Mouse (Mus musculus): ENCODE data around the gene Laptm5.

Gene Laptm5

DNA sequence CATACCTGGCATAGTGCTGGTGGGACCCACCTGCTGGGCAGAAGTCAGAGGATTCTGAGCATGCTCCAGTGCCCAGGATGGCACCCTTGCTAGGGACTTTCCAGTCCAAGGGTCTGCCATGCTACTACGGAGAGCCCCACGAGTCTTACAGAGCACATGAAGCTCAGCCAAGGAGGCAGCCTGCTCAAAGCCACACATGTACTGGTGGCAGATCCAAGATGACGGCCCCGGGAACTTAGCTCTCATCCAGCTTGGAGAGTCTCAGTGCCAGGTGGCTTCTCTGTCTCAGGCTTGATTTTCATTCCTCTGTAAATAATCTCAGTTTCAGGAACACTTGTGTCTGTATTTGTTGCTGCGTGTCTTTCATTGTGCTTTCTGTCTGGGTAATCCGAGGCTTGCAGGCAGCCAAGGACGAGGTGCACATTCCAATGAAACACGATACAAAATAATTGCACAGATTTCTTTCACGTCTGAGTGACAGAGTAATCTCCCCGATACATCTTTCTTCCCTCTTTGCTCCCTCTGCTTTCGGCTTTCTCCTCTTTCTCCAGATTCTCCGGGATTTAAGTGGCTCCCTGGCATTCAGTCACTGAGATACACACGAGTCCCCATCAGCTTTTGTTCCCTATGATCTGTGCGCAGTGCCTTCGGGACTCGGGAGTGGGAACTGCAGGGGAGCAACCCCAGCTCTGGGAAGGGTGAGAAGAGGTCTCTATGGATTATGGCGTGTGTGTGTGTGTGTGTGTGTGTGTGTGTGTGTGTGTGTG is 71.7 kb downstream of the Laptm5 start:
- no peak for DNase-seq (ENCODE audit: extremely low read depth, low read depth, low spot score)

Measured in fat pad, adult 2 months (tissue).